Mouse (Mus musculus) megakaryocyte, embryonic 14.5 days (primary cell): ENCODE data around the gene Vapa. TPM values are rescaled to one million over a fixed set of nuclear protein-coding genes. Genes with fewer than 3 reads are reported as not detected.
"Not testable (repeated sequence)": the region's sequence is repeated elsewhere in the genome, so short reads cannot be mapped to it uniquely, and the experiment has no call there.

Experiments
- H3K27me3 ChIP-seq: replicated peaks from 2 replicates; pipeline ENCODE3; 2012; ENCODE audit warnings: inconsistent platforms
- H3K36me3 ChIP-seq: replicated peaks from 2 replicates; pipeline ENCODE3; 2012; ENCODE audit warnings: low read length, inconsistent platforms, mixed read lengths
- H3K4me1 ChIP-seq: 2 replicates; pipeline ENCODE4 v1.6.1; 2012; ENCODE audit warnings: inconsistent platforms
- H3K4me3 ChIP-seq: replicated peaks from 2 replicates; pipeline ENCODE3; 2012; ENCODE audit warnings: moderate library complexity, mild to moderate bottlenecking, inconsistent platforms
- H3K9me3 ChIP-seq: 2 replicates; pipeline ENCODE4 v1.6.1; 2012; ENCODE audit warnings: inconsistent platforms
- FLI1 ChIP-seq: IDR thresholded peaks from 2 replicates; pipeline ENCODE4 v1.6.1; 2012; ENCODE audit warnings: low read length, inconsistent platforms, mixed read lengths
- GATA1 ChIP-seq: IDR thresholded peaks from 3 replicates; pipeline ENCODE4 v1.6.1; 2012; ENCODE audit warnings: mixed read lengths, low read length, inconsistent platforms, borderline replicate concordance
- polyA plus RNA-seq: library from polyadenylated mRNA; stranded (reverse); fragments of >175 nt; gene quantifications from 2 replicates; pipeline ENCODE4 v1.2.3, GENCODE M21; 2012; ENCODE audit warnings: low replicate concordance; ENCODE audit not compliant: insufficient read depth

Gene Vapa
- polyA plus RNA-seq, 1 experiment: 91.1 TPM

DNA sequence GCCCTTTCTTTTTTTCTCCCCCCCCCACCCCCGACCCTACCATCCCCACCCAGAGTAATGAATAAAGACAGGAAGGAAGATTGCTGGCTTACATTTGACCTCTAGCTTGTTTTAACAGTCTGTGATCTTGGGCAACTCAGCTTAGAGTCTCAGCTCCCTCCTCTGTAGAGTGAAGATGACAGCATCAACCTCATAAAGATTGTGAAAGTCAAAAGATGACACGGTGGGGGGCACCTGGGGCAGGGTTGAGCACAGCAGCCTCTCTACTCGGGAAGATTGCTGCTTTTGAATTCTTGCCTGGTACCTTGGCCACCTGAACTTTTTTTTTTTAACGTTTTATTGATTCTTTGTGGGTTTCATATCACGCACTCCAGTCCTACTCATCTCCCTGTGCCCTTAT, 34.6 kb upstream of the Vapa start:
- Histone ChIP-seq H3K4me3 (no peak overlapping the region), H3K4me1 (peaks cover 27% of the 10 kb centered on the region), H3K36me3 (peaks cover 5% of the 10 kb centered on the region), H3K27me3 (peaks cover 30% of the 10 kb centered on the region), H3K9me3 (peaks cover 22% of the 10 kb centered on the region)
- no peak for TF ChIP-seq GATA1
- no peak for TF ChIP-seq FLI1

DNA sequence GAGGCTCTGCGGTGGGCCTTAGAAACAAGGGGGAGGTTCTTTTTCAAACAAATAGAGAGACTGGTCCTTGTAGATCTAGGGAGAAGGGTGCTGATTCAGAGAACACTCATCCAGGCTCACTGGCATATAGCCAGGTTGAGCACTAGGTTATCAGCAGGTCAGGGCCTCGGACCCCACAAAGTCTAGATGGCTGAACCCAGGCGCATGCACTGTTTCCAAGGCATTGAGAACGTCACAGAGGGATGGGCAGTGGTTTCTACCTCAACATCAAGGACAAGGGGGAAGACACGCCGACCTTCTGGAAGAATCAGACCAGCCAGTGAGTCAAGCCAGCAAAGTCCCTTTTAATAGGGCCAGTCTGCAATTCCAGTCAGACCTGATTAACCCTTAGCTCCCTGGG, 33.9 kb upstream of the Vapa start:
- H3K36me3 ChIP-seq: peaks cover under 1% of the 10 kb centered on the region
- H3K27me3 ChIP-seq: peaks cover 31% of the 10 kb centered on the region
- TF ChIP-seq GATA1 (no peak), FLI1 (no peak)
- H3K9me3 ChIP-seq: peaks cover 22% of the 10 kb centered on the region
- no peak overlapping the region for H3K4me3 ChIP-seq
- H3K4me1 ChIP-seq: peaks cover 31% of the 10 kb centered on the region

DNA sequence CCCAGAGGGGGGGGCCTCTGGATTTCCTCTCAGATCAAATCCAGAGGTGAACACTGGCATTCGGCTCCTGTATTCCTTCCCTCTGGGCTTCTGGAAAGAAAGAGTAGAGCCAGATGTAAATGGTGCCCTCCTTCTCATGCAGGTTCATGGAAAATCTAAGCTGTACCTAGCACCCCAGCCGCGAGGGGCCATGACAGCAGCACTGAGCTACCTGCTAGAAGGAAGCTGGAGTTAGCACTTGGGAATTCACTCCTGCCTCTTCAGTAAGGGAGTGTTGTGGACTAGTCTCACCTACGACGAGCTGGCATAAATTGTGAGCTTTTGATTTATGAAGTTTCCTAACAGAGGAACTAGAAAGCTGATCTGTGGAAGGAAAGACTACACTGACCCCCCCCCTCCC, 30.2 kb upstream of the Vapa start:
- Histone ChIP-seq H3K9me3 (peaks cover 22% of the 10 kb centered on the region), H3K36me3 (no peaks in the 10 kb centered on the region), H3K4me3 (no peak overlapping the region)

DNA sequence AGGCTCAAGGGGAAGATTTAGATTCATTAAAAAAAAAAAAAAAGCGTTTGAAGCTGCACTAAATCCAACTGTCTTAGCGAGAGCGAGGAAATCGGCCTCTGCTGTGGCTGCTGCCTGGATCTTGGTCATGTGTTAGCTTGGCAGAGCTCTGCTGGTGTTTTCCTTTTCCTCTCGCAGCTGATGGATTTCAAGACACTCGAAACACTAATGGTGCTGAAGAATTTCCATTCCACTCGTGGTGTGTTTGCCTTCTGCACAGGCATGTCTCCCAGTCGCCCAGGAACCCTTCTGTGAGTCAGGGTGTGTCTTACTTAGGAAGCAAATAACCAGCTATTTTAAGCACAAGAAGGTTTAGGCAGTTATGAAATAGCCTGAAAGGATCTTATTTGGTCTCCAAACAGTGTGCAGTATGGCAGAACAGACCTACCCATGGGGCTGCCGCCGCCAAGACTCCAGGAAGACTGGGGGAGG, 29.7 kb upstream of the Vapa start:
- no peak overlapping the region for H3K4me3 ChIP-seq
- H3K27me3 ChIP-seq: peaks cover 30% of the 10 kb centered on the region
- peaks cover 27% of the 10 kb centered on the region for H3K4me1 ChIP-seq
- H3K9me3 ChIP-seq: peaks cover 22% of the 10 kb centered on the region
- no peak for TF ChIP-seq GATA1
- TF ChIP-seq FLI1: no peak
- no peaks in the 10 kb centered on the region for H3K36me3 ChIP-seq

More for the DNA sequence above, 30.2 kb upstream of the Vapa start:
- H3K4me1 ChIP-seq: peaks cover 32% of the 10 kb centered on the region
- TF ChIP-seq FLI1 (no peak), GATA1 (no peak)
- H3K27me3 ChIP-seq: peaks cover 33% of the 10 kb centered on the region

DNA sequence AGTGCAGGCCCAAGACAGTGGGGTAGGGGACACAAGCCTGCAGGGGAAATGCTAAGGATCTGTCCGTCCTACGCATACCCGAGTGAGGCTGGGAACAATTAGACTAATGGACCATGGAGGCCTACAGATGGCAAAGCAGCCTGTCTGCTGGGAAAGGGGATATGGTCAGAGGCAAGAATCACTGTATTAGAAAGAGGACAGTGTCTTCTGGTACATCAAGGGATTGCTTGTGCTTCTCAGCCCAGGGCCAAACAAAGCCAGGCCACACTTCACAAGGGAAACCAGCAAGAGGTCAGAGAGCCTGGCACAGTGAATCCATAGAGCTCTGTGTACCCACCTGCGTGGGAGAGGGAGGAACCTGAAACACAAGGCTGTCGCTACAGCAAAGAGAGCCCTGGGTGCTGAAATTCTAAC, 29.2 kb upstream of the Vapa start:
- peaks cover 27% of the 10 kb centered on the region for H3K4me1 ChIP-seq
- no peak overlapping the region for H3K4me3 ChIP-seq
- peaks cover 22% of the 10 kb centered on the region for H3K9me3 ChIP-seq
- TF ChIP-seq FLI1 (no peak), GATA1 (no peak)
- H3K36me3 ChIP-seq: no peaks in the 10 kb centered on the region
- peaks cover 33% of the 10 kb centered on the region for H3K27me3 ChIP-seq

DNA sequence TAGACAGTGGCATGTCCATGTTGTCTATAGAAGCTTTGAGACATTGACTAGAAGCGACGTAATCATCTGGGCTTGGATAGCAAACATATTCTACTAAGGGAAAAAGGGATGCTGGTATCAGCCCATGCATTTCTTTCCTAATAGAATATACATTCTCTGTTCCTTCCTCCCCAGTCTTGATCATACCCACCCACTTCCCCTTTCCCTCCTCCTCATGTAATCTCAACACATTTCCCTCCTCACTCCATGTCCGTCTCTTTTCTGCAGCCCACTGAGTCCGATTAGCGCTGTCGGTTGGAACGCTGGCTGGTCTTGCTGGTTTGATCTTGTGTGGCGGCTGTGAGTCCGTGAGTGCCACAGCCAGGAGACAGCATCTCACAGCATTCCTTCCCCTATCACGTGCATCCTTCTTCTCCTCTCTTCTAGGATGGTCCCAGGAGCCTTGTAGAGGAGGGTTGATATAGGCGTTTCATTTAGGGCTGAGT, 28.4 kb upstream of the Vapa start, which contains the start of gene Txndc2:
TSS of gene Txndc2 (minus strand) at position 435 of the 485 bp plus-strand sequence.
- Histone ChIP-seq H3K4me3 (peak within 1 kb of the TSS; percentile 19), H3K27me3 (peaks cover 32% of the 10 kb centered on the region), H3K36me3 (no peaks in the 10 kb centered on the region), H3K4me1 (peaks cover 27% of the 10 kb centered on the region), H3K9me3 (peaks cover 22% of the 10 kb centered on the region)
- no peak for TF ChIP-seq FLI1
- no peak for TF ChIP-seq GATA1

- Histone ChIP-seq H3K4me1 (peaks cover 35% of the 10 kb centered on the region), H3K27me3 (peaks cover 39% of the 10 kb centered on the region), H3K9me3 (peaks cover 4% of the 10 kb centered on the region), H3K4me3 (no peak overlapping the region), H3K36me3 (no peaks in the 10 kb centered on the region)
- no peak for TF ChIP-seq GATA1
- no peak for TF ChIP-seq FLI1
Measured at GRCm38 (mm10) chr17:65639144-65639543, 25.8 kb upstream of the Vapa start.

DNA sequence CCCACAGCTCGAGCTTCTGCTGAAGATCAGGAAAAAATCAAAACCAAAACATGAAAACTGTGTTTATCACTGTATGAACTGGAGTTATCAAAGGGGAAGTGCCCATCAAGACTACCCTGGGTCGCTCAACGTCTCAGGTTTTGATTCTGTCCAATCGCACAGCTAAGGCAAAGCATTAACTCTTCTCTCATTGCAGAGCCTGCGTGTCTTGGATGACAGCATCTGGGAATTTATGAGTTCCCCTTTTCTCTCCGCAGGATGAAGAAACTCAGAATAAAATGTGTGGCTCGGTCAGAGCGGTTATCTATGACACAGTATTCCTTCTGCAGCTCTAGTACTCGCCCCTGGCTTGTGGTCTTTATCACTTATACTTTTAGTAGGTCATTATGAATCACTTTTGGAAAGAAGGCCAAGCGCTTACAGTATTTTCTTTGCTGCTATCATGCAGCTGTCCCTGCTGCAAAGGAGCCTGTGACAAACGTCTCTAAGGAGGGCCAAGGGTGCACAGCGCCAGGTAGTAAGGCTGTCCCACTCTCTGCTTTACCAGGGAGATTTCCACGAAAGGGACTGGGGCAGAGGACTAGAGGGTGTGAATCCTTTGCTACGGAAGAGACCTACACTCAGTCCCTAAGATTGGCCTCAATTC, 22.5 kb upstream of the Vapa start:
- peaks cover 19% of the 10 kb centered on the region for H3K4me1 ChIP-seq
- no peak for TF ChIP-seq GATA1
- no peak for TF ChIP-seq FLI1

DNA sequence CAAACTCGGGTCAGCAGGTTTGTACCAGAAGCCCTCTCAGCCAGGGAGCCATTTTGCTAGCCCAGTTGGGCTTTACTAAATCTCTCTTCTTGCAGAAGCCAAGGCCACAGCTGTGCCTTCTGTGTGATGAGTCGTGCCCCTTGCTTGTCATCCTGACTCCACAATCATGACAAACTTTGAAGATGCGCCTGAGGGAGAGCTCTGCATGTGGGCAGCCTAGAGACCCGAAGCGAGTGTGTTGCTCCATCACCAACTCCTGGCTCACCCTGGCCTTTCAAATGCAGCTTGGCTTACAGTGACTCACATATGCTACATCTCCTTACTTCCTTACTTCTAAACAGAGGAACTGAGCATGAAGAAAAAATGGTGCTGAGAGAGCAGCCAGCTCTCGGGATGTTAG, 16.6 kb upstream of the Vapa start:
- Histone ChIP-seq H3K36me3 (no peaks in the 10 kb centered on the region), H3K27me3 (peaks cover 6% of the 10 kb centered on the region), H3K9me3 (peaks cover 8% of the 10 kb centered on the region), H3K4me3 (no peak overlapping the region), H3K4me1 (peaks cover 29% of the 10 kb centered on the region)
- no peak for TF ChIP-seq GATA1
- TF ChIP-seq FLI1: no peak

More for the DNA sequence above, 22.5 kb upstream of the Vapa start:
- Histone ChIP-seq H3K9me3 (no peaks in the 10 kb centered on the region), H3K36me3 (no peaks in the 10 kb centered on the region), H3K27me3 (peaks cover 25% of the 10 kb centered on the region), H3K4me3 (peak overlapping the region; percentile 31)

GRCm38 (mm10) chr17:65628823-65629532, 15.6 kb upstream of the Vapa start:
- peaks cover 24% of the 10 kb centered on the region for H3K4me1 ChIP-seq

More at GRCm38 (mm10) chr17:65628823-65629532, 15.6 kb upstream of the Vapa start:
- not testable (repeated sequence) for H3K4me3 ChIP-seq, H3K36me3 ChIP-seq, H3K27me3 ChIP-seq
- peaks cover 17% of the 10 kb centered on the region for H3K9me3 ChIP-seq
